Mouse (Mus musculus) thymus, adult 18-20 months (tissue): ENCODE results near the gene Nedd8.

Experiments used
- DNase-seq, 2 experiments: peaks; one replicate each; pipeline ENCODE4 v3.0.0; 2022; ENCODE audit warnings: mixed read lengths in 2 of 2

Nedd8 gene

DNA sequence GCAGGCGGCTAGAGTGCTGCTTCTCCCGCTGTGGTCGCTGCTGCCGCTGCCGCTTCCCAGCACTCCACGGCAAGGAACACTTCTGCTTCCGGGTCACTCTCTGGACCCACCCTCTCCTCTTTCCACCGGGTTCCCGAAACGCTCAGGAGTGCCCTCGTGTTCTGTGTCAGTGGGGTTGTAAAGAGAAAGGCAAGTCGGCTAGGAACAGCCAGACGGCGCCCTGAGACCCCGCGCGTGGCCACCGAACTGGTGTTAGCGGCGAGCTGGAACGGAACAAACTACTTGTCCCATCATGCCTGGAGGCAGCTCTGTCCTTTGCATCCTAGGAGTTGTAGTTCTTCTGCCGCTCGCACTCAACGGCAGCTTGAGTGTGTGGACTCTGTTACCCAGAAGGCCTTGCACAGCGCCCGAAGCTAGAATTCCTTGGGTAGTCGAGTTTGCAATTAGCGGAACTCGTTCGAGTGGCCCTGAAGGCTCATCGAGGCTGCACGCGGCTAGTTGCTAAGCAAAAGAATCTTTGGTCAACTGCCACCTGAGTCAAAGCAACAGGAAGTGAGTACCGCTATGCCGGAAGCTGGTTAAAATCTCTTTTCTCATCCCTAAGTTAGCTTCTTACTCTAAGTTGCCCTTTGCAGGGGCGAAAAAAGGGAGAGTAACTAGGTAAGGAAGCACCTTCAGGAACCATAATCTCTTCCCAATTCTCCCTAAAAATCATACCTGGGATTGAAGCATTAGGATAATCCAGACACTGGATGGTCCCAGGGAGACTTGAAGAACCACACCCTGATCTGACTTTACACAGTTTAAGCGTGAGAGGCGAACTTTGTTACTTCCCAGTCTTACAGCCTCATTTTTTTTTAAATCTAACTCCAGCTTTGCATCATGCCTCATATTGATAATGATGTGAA is at the start of gene Nedd8, which contains the start of gene Gmpr2:
Gene Nedd8, minus strand, starts transcription at position 292 of the 908 bp plus-strand sequence.
Gene Gmpr2, plus strand, starts transcription at position 109 of the 908 bp plus-strand sequence.
- peak; percentile 83 to 89 for DNase-seq

DNA sequence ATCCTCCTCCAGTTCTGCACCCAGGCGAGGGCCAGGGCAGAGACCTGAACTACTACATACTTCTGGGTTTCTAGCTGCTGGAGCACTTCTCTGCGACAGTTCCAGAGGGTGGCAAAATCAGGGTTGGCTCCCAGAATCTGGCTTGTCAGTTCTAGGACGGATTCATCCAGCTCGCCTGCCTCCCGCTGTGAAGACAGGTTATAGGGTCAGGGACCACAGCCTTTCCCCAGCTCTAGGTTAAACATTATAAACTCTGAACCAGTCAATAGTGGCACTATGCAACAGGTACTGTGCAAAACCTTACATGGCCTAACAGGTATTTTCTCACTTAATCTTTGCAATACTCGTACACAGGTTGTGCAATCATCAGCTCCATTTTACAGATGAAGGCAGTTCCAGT is 49.2 kb upstream of the Nedd8 start:
- no peak for DNase-seq

DNA sequence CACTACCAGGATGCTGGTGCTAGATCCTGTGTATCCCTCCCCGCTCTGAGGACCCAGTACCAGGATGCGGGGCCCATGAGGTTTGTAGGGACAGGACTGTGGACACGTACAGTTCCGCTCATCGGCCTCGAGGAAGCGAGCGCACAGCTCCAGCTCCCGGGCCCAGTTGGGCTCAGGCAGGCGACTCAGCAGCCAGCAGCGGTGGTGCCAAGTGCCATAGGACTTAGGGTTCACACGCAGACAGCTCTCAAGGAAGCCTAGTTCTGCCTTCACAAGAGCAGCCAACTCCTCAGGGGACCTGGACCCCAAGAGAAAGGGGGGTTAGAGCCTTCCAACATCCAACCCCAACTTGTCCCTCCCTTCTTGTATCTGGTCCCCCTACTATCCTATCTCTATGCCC is 48.7 kb upstream of the Nedd8 start:
- DNase-seq: no peak

DNA sequence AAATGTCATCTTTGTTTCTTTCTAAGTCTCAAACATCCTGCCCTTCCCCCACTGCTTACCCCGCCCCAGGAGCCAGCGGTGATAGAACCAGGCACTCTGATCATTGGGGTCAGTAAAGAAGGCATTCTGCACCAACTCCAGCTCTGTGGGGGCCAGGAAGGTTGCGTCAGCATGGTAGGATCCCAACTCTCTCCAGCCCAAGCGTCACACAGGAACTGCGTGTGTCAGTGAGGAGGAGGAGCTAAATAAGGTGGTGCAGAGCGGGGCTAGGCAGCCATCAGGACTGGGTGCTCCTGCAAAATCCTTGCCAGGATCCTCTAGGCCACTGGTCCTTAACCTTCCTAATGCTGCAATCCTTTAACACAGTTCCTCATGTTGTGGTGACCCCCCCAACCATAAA is 47.8 kb upstream of the Nedd8 start:
- DNase-seq: no peak

DNA sequence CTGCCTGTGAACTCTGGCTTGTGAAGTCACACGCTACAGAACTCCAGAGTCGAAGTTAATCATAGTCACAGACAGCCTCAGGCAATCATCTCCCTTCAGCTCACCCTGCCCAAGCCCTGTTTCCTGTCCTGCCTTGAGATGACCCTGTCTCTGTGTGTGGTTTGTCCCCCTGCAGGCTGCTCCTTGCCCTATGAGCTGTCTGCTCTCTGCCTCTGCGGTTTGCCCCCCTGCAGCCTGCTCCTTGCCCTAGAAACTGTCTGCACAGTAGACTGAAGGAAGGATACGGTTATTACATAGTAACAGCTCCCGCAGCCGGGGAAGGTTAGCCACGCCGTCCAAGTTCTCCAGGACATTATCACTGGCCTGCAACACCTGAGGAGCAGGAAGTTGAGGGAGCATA is 45.0 kb upstream of the Nedd8 start:
- DNase-seq: no peak

DNA sequence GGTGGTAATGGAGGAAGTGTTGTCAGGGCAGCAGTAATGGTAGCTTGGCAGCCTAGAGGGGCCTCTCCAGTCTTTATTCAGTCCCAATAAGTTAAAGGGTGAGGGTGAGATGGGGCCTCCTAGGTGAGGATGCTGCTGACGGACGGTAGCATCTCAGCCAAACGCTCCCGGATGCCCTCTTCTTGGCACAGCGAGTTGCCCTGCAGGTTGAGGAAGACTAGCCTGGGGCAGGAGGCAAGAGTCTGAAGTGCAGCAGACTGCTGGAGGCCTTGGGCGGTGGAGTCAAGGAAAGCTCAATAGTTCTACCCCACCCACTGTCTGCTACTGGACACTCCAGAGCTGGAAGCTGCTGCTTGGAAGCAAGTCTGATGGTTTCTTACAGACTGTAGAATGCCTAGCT is 44.3 kb upstream of the Nedd8 start:
- DNase-seq: no peak

DNA sequence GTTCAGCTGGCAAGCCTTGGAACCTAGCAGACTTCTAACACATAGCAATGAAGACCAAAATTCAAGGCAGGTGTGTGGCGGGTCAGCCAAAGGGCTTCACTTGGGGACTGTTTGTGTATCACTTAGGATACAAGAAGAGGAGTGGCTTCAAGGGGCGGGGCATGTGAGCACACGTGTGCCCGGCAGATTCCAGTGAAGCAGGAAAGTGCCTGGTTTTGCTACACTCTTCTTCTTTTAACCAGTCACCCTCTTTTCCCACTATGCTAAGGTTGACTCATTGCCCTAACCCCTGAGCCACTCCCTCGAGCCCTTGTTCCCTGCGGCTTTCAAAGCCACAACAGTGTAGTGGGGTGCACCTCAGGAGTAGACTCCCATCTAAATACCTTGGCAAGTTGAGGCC is 43.0 kb upstream of the Nedd8 start:
- DNase-seq: no peak

DNA sequence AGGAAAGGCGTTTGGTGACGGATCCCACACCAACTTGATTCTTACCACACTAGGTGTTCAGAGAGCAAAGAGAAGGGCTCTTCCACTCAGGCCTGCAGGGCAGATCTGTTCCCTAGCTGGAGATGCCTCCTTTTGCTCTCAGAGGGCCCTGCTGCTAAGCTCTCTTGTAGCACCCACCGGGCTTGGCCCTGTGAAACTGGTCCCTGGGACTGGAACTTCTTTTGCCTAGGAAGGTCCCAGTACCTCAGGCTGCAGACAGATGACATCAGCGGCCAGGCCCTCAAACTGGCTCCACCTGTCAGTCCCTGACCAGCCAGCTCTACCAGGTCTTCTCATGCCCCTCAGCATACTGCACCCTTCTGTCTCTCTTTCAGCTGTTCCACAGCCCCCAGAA is 41.8 kb upstream of the Nedd8 start, which contains the start of gene Tgm1:
Gene Tgm1, minus strand, starts transcription at position 198 of the 394 bp plus-strand sequence.
- no peak for DNase-seq

DNA sequence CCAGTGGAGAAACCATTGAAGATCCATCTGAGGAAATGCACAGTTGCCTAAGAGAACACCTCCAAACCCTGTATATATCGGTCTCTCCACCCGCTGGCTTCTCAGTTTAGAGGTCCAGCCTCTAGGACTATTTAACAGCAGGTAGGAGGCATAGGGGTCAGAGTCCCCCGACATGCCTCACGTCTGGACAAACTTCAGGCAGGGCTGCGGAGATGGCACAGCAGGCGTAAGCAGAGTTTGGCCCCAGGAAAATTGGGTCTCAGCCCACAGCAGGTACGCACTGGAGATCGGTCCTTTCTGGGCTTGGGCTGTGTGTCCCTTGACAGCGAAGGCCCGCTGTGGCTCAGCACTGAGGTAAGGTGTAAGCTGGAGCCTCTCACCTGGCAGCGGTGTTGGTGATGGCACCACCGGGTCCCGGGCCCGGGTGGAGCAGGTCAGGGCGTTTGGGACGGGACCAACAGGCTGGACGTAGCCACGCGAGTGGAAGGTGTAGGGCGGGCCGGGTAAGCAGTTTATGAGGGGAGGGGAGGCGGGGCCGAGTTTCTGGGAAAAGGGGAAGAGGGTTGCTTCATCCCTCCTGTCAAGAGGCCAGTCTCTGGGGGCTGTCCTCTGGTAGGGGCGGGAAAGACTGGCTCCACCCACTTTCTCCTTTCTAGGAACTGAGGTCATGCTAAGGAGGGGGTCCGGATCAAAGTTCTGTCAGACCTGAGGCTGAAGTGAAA is 41.2 kb upstream of the Nedd8 start:
- DNase-seq: no peak

DNA sequence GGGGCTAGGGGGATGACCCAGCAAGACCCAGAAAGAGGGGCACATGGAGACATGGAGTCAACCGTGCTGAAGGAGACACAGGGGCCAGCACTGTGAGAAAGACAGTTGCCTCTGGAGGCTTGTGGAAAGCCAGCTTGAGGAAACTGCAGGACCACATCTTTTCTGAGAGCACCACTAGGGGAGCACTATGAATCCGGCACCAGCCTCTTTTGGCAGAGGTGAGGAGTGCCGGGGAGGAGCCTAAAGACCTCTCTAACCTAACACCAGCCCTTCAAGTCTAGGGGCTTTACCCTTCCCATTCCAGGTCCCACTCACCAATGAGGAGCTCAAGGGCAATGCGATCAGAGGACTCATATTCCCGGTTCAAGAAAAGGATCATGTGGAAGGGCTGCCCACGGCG is 39.9 kb upstream of the Nedd8 start:
- no peak for DNase-seq

DNA sequence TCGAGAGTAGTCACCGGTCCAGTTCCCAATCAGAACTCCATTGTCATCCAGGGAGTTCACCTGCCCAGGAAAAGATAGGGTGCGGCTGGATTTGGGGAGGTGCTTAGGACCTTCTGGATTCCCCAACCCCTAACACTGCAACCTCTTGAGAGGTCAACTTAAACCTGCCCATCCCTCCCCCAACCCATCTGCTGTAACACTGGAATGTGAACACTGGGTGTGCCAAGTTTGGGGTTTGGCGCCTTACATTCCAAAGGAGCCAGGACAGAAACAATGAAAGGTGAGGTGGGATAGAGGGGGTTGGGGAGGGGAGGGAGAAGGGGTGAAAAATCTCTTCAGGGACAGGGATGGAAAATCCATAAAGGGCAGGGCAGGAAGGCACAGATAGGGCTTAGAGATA is 37.6 kb upstream of the Nedd8 start:
- no peak for DNase-seq

DNA sequence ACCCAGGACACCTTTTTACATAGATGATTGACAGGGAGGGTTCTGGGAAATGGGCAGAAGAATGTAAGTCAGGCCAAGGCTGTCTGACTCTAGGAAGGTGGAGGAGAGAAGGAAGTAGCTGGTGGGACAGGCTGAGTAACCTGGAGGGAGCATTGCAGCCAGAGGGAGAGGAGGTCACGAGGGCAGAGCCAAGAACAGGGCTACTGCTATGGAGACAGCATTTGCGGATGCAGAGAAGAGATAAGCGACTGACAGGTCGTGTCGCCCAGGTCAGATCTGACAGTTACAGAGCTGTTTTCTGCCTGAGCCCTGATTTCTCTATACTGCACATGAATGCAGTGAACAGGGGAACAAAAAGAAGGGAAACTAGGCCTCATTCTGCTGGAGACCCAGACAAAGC is 35.5 kb upstream of the Nedd8 start:
- DNase-seq: no peak

DNA sequence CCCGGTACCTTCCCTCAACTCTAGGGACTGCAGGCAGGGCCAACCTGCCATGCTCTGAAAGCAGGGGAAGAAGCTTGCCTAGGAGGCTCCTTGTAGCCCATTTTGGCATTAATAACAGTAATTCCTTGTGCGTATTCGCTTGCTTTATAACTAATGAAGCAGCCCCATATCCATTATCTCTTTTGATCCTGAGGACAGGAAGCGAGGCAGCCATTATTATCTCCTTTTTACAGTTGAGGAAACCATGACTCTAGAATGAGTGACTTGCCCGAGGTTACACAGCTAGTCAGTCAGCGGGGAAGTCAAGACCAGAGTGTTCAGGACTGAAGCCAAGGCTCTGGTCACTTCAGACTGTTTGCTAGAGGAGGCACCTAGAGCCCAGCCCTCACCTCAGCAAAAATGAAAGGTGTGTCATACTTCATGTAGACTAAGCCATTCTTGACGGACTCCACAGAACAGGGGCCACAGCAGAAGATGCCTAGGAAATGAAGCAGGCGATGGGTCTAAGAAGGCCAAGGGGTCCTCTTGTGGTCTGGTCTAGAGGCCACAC is 34.2 kb upstream of the Nedd8 start:
- no peak for DNase-seq

DNA sequence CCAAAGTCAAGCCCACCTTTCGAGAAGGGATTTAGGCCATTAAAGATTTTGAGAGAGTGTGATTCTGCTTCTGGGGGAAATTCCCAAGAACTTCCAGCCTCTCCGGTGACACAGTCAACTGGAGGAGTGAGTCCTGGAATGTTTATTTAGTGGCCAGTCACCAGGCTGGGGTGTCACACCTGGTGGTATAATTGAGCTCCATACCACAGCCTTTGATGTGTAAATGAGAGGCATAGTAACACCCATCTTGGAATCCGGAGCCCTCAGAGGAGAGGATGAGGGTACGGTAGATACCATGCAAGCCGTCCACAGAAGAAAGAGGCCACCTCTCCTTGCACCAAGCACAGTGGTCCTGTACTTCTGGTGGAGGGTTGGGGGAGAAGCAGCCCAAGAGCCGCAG is 30.8 kb upstream of the Nedd8 start:
- no peak for DNase-seq

DNA sequence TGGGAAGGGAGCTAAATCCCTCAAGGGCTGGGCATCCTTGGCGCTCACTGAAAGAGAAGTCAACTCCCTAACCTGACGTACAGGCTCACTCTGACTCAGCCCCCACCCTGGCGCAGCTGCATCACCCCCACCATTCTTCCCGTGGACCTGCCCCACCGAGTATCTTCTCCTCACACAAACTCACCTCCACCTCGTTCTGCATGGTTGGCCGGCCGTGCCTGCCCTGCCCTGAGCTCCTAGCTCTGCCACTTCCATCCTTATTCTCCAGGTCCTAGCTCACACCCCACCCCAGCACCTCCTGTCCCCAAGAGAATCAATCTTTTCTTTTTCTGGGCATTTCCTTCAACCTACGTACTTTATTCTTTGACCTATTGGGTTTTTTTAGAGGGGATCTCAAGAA is 29.2 kb upstream of the Nedd8 start:
- no peak for DNase-seq

DNA sequence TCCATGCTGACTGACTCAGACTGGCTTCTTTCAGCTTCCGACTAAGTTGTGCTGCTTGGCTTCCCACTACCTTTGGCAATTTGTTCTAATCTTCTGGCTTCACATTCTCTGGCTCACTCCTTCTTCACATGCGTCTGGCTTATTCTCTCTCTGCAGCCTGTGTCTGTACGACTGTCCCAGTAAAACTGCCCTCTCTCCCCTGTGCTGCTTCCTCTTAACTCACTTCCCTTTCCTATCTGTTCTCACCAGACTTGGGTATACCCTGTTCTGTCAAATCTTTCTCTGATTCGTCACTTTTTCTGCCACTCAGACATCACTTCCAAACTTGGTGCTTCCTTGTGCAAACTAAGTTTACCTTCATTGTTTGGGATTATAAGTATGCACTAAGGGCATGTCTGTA is 25.3 kb upstream of the Nedd8 start:
- no peak for DNase-seq

DNA sequence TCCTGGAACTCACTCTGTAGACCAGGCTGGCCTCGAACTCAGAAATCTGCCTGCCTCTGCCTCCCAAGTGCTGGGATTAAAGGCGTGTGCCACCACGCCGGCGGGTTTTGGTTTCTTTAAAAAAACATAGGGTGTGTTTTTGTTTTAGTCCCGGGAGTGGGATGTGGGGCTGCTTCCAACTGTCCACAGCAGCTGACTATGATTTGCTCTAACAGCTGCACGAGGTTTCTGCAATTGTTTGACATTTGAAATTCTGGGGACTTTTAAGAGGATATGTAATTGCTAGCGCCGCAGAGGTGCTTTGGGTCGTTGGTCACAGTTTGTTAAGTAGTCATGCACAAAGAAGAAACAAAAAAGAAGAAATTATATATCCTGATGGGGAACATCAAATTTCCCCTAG is 17.5 kb upstream of the Nedd8 start:
- DNase-seq: no peak

DNA sequence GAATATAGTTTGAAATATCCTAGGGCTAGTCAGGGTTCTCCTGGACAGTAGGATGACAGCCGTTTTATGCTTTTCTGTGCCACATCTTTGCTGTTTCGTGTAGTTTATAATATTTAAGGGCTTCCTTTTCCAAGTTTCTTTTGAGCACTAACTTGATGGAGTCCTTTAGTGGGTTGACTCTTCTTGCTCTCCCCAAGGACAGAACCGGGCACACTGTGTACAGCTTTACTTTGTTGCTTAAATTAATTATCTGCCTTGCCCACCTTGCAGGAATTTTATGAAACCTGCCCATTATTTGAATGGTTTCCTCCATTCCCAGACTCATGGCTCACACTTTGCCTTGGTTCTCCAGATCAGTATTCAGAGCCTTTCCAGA is 10.2 kb upstream of the Nedd8 start:
- DNase-seq: no peak

DNA sequence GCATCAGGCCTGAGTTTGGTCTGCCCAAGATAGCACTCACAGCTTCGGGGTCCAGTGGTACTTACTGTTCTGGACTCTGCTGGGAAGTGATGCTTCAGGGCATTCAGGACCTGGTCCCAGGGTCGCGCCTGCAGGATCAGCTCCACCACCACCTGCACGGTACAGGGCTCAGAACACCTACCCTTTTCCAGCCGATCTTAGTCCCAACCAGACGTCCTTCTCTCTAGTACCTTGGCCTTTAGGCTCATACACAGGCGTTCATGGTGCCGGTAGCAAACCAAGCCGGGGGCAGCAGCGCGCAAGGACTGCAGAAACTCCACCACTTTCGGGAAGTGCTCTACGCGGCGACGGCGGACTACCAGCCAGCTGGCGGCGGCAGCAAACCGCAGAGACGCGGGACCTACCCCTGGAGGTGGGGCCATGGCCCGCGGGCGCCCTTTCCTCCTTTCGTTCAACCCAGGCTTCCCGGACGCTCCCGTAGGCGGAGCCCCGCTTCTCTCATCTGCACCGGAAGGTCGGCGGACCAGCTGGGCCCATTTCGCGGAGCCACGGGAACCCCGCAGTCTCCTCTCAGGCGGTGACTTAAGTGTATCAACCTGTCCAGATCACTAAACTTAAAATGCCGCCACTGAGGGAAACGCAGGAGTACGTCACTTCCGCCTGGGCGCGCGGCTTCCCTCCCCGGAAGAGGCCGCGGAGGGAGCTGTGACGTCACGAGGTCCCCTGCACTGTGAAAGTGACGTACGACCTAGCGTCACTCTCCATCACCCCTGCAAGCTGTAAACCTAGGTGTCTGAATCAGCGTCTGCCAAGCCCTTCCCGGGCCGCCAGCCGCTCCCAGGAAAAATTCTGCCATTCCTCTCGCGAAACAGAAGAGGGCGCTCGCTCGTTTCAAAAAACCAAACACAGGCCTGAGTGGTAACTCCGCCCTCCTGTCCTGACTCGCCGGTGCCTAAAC is 9.5 kb upstream of the Nedd8 start, which contains the start of gene Tinf2:
Gene Tinf2, minus strand, starts transcription at position 661 of the 958 bp plus-strand sequence.
- DNase-seq: peak; percentile 86 to 91

DNA sequence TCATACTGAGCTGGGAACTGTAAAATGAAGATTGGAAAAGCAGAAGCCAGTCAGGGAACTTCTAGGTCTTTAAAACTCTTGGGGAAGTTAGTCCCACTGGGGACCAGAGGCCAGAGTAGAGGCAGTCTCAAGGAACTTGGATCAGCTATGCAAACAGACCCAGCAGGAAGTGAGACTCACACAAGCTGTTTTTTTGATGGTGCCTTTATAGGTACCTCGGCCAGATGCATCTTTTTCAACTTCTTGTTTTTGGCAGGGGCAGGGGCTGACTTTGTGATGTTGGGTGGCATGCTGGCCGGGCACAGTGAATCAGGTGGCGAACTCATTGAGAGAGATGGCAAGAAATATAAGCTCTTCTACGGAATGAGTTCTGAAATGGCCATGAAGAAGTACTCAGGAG is 5.7 kb upstream of the Nedd8 start:
- no peak for DNase-seq

DNA sequence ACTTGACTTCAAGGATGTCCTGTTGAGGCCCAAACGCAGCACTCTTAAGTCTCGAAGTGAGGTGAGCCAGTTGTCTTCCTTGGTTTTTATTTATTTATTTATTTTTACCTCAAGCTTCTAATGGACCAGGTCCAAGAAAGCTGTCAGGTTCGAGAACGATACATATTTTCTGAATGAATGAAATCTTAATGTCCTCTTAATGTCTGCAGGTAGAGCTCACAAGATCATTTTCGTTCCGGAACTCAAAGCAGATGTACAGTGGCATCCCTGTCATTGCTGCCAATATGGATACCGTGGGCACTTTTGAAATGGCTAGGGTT is 777 bp upstream of the Nedd8 start:
- no peak for DNase-seq

DNA sequence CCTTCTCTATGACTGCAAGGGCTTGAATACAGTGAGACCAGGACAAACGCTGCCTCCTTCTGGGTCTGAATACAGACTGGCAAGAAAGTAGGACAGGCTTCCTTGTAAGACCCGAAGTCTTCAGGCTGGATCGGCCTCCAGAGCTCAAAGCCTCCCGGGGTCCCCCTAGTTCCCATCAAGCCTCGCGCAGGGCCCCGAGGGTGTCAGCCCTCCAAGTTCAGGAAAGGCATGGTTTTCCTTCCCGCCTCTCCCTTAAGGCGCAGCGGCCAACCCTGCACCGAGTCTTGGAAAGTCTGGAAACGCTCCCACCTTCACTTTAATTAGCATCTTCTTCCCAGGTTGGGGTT is 465 bp downstream of the Nedd8 start:
- DNase-seq: no peak

DNA sequence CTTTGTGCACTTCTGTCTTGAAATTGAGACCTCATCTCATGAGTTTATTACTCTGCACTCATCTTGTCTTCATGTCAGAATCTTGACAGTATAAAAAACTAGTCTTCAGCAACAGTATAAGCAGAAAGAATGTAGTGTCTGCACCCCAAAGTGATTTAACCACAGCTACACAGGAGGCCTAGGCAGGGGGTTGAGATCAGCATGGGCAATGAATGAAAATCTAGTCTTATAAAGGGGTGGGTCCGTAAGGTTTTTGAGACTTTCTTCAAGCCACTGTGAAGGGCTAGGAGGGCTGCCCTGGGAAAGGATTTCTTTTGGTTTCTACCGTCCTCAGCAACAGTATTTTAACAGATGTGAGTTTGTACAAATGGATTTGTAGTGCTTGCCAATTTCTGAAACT is 11.3 kb downstream of the Nedd8 start:
- DNase-seq: no peak
